Mouse (Mus musculus): Measurements from ENCODE around the gene Il27ra. TPM values are rescaled to one million over a fixed set of nuclear protein-coding genes. Genes with fewer than 3 reads are reported as not detected.

Il27ra gene
- 0.72 and 1.1 TPM in 2 replicates for polyA plus RNA-seq (2015; fragmentation: Nextera tagmentation; extraction: Ambion mirVana)

DNA sequence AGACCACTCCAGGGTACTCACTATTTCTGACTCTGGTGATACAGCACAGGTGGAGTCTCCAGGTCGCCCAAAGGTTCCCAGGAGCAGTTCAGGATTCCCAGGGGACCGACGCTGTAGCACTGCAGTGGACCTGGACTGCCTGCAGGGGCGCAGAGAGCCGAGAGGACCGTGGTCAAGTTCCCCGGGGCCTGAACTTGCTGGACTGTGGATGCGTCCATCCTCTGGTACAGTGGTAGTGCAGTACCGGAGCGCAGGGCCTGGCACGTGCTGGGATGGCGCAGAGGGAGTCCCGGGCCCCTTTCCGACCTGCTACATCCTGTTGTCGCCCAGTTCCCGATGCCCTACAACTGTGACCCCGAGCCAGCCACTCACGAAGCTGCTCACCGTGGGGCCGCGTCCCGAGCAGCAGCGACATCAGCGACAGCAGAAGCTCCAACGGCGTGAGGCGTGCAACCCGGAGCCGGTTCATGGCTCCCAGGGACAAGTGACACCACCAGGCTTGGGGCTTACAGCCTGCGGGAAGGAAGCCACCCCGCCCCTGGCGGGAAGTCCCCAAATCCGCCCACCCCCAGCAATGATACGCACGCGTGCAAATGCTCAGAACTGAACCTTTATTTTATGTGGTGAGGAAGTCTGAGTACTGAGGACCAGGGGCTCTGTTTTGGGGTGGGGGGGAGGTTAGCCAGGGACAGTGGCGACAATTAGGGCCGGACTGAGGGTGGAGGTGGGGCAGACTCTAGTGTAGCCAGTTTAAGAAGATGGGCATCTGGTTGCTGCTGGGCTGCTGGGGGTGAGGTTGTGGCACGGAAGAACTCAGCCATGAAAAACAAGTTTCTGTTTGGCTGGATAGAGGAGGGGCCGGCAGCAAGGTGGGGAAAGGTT is at the start of gene Il27ra:
Gene Il27ra (minus strand): TSS at position 524 of the 882 bp plus-strand sequence.
- peaks cover 12% of the 10 kb centered on the region; the same call in 1 of the 2 replicates for H3K4me1 ChIP-seq (replicated peaks)
- H3K27ac ChIP-seq: no peak within 1 kb of the TSS
- whole genome bisulfite sequencing (ENCODE audit: insufficient replicate concordance): 3% methylated on average over 40 of the region's 40 CpGs

DNA sequence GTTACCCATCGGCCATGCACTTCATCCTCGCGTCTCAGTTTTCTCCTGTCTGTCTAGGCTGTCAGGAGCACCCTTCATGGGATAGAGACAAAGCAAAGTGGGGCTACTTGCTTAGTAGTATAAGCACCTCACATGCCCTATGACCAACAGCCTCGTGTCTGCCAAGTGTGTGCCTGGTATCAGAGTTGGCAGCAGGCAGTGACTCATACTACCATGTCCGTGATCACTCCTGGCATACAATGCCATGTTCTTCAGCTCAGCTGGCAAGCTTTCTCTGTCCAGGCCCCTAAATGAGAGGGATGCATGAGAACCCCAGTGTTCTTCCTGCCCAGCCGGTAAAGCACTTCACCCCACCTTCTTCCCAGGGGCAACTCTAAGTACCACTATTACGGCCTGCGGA is 48.2 kb upstream of the Il27ra start:
- Histone ChIP-seq H3K27me3 (no peaks in the 10 kb centered on the region), H3K27ac (no peak overlapping the region), H3K9ac (no peak overlapping the region), H3K4me3 (replicated peaks) (no peak overlapping the region), H3K4me2 (no peak overlapping the region), H3K9me3 (replicated peaks) (no peaks in the 10 kb centered on the region), H3K36me3 (peaks cover 64% of the 10 kb centered on the region), H3K4me1 (replicated peaks) (no peaks in the 10 kb centered on the region)
- ATAC-seq (ENCODE audit: low read depth) (no peak), DNase-seq (no peak)
- WGBS (ENCODE audit: insufficient replicate concordance): 83% methylated on average over 8 of the region's 8 CpGs

More for the DNA sequence above, at the start of gene Il27ra:
- Histone ChIP-seq H3K9ac (peak within 1 kb of the TSS; percentile 35; the same call in 1 of the 2 replicates), H3K36me3 (no peaks in the 10 kb centered on the region), H3K4me2 (peak within 1 kb of the TSS; percentile 57), H3K4me3 (replicated peaks) (peak within 1 kb of the TSS; percentile 42), H3K9me3 (replicated peaks) (no peaks in the 10 kb centered on the region), H3K27me3 (peaks cover 71% of the 10 kb centered on the region)
- DNase-seq (no peak), ATAC-seq (ENCODE audit: low read depth) (peak; percentile 65; the same call in 1 of the 2 replicates)

DNA sequence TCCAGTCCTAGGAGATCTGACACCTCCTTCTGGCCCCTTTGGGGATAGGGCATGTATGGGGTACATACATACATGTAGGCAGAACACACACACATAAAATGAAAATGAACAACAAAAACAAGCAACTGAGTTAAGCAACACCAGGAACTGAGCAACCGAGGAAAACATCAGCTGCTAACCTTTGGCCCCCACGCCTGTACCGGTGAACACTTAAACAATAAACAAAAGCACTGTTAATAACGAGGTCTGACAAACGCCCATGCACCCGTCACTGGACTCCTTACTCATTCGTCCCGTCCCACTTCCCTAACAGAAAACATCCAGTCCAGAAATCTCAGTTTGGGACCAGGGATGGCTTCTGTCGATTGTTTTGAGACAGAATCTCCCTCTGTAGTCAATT is 46.9 kb upstream of the Il27ra start:
- ATAC-seq (ENCODE audit: low read depth) (no peak), DNase-seq (no peak)
- Histone ChIP-seq H3K4me2 (no peak overlapping the region), H3K27me3 (no peaks in the 10 kb centered on the region), H3K36me3 (peaks cover 59% of the 10 kb centered on the region), H3K9me3 (replicated peaks) (no peaks in the 10 kb centered on the region), H3K27ac (no peak overlapping the region), H3K4me1 (replicated peaks) (peaks cover 4% of the 10 kb centered on the region; the same call in 1 of the 2 replicates), H3K9ac (no peak overlapping the region), H3K4me3 (replicated peaks) (no peak overlapping the region)
- whole genome bisulfite sequencing (ENCODE audit: insufficient replicate concordance): 73% methylated on average over 9 of the region's 9 CpGs

DNA sequence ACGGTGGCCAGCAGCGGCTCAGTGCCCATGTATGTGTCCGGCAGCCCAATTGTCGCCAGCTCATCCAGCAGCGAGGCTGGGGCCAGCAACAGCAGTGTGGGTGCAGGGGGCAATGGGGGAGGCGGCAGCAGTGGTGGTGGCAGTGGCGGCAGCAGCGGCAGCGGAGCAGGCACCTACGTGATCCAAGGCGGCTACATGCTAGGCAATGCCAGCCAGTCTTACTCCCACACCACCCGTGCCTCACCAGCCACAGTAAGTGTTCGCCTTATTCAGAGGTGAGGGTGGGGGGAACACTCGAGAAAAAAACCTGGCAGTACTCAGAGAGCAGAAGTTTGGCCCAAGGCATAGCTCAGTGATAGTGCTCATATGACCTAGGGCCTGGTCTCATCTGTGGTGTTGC is 45.4 kb upstream of the Il27ra start:
- Histone ChIP-seq H3K4me3 (replicated peaks) (no peak overlapping the region), H3K4me1 (replicated peaks) (peaks cover 6% of the 10 kb centered on the region; the same call in 1 of the 2 replicates), H3K27ac (no peak overlapping the region), H3K4me2 (no peak overlapping the region), H3K27me3 (no peaks in the 10 kb centered on the region), H3K36me3 (peaks cover 63% of the 10 kb centered on the region), H3K9ac (no peak overlapping the region), H3K9me3 (replicated peaks) (no peaks in the 10 kb centered on the region)
- DNase-seq (no peak), ATAC-seq (ENCODE audit: low read depth) (no peak)
- 91% methylated on average over 14 of the region's 14 CpGs for WGBS (ENCODE audit: insufficient replicate concordance)

DNA sequence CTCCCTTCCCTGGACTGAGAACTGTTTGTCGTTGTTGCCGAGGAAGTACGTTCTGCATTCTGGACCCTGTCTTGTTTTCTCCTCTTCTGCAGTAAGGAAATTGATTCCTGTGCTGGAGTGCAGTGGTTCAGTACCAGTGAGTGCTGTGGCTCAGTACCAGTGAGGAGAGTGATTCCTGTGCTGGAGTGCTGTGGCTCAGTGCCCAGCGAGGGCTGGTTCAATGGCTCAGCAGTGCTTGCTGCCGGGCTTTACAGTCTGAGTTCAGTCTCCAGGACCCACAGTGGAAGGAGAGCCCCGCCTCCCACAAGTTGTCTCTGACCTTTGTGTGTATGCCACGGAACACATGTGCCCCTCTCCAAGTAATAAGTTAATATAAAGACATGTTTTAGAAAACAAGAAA is 44.8 kb upstream of the Il27ra start:
- H3K9ac ChIP-seq: no peak overlapping the region
- no peak overlapping the region for H3K4me2 ChIP-seq
- H3K27ac ChIP-seq: no peak overlapping the region
- H3K4me1 ChIP-seq (replicated peaks): peaks cover 8% of the 10 kb centered on the region; the same call in 1 of the 2 replicates
- 80% methylated on average over 7 of the region's 7 CpGs for WGBS (ENCODE audit: insufficient replicate concordance)
- no peak for DNase-seq
- ATAC-seq (ENCODE audit: low read depth): no peak
- H3K4me3 ChIP-seq (replicated peaks): no peak overlapping the region
- no peaks in the 10 kb centered on the region for H3K27me3 ChIP-seq
- no peaks in the 10 kb centered on the region for H3K9me3 ChIP-seq (replicated peaks)
- H3K36me3 ChIP-seq: peaks cover 63% of the 10 kb centered on the region

DNA sequence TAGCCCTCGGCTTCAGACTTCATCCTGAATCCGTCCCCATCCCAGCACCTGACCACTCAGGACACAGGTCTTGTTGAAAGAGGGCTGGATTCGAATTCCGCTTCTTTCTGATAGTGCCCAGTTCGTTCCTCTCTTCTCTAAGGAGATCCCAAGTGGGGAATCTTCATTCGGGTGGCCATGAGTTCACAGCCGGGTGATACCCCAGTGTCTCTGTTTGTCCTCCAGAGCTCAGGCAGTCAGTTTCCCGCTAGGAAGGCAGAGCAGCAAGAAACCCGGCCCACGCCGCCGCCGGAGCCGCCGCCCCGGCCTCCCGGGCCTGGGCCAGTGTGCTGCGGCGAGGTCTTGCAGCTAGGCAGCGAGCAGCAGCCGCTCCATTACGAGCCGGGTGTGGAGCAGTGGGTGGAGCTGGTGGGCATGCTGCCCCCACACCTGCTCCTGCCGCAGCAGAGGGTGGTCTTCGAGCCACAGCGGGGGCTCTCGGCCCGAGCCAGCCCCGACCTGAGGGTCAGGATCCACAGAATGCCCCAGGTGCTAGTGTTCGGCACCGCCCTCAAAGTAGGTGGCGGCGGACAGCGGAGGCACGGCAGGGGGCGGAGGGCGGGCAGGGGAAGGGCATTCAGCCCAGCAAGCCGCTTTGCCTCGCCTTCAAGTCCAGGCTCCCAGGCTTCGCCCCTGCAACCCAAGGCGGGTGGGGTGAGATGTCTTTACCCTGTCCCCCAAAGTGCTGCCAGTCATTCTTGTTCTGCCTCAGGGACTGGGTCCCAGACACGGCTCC is 42.1 kb upstream of the Il27ra start:
- Histone ChIP-seq H3K4me2 (peak overlapping the region; percentile 14; the same call in 1 of the 2 replicates), H3K4me3 (replicated peaks) (no peak overlapping the region)
- WGBS (ENCODE audit: insufficient replicate concordance): 78% methylated on average over 42 of the region's 42 CpGs

DNA sequence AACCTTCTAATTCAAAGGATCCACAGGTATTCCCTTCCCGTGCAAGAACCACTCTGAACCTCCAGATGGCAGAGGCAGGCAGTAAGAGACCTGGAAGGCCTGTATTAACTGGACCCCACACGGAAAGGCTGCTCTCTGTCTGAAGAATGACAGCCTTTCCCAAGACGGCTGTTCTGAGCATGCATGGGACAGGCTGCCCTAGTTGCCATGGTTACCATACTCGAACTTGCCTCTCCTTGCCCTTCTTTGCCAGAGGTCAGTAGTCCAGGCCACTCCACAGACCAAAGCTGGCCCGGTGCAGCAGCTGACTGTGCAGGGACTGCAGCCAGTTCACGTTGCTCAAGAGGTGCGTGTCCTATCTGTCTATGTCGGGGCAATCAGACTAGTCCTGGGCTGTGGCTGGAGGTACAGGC is 41.4 kb upstream of the Il27ra start:
- H3K27ac ChIP-seq: no peak overlapping the region
- peak; percentile 39 for ATAC-seq (ENCODE audit: low read depth)
- H3K27me3 ChIP-seq: no peaks in the 10 kb centered on the region
- peaks cover 9% of the 10 kb centered on the region; the same call in 1 of the 2 replicates for H3K4me1 ChIP-seq (replicated peaks)
- H3K36me3 ChIP-seq: peaks cover 66% of the 10 kb centered on the region
- no peaks in the 10 kb centered on the region for H3K9me3 ChIP-seq (replicated peaks)
- no peak overlapping the region for H3K9ac ChIP-seq
- H3K4me2 ChIP-seq: no peak overlapping the region
- DNase-seq: no peak
- WGBS (ENCODE audit: insufficient replicate concordance): 72% methylated on average over 8 of the region's 8 CpGs
- H3K4me3 ChIP-seq (replicated peaks): no peak overlapping the region

More for the DNA sequence above, 42.1 kb upstream of the Il27ra start:
- Histone ChIP-seq H3K27me3 (no peaks in the 10 kb centered on the region), H3K27ac (no peak overlapping the region), H3K9me3 (replicated peaks) (no peaks in the 10 kb centered on the region), H3K36me3 (peaks cover 66% of the 10 kb centered on the region), H3K4me1 (replicated peaks) (peaks cover 9% of the 10 kb centered on the region; the same call in 1 of the 2 replicates), H3K9ac (no peak overlapping the region)
- no peak for DNase-seq
- no peak for ATAC-seq (ENCODE audit: low read depth)

DNA sequence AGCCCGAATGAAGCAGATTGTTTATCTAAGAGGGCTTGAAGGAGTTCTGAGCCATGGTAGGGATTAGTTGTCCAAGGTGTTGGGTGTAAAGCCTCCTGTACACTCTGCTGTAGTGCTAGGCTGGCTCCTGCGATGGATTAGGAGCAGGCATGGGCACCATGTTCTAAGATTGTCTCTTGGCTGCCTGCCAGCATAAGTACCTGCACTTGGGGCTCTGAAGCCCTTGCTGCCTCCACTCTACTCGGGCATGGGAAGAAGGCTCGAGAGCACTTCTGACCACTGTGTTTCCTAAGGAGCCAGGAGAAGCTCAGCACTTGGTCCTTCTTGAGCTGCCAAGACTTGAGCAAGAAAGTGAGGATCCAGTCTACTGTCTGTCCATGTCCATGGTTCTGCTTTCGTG is 36.8 kb upstream of the Il27ra start:
- H3K4me3 ChIP-seq (replicated peaks): no peak overlapping the region
- no peak for ATAC-seq (ENCODE audit: low read depth)
- no peaks in the 10 kb centered on the region for H3K27me3 ChIP-seq
- no peak for DNase-seq
- peaks cover 49% of the 10 kb centered on the region for H3K36me3 ChIP-seq
- no peak overlapping the region for H3K9ac ChIP-seq
- WGBS (ENCODE audit: insufficient replicate concordance): 69% methylated on average over 5 of the region's 5 CpGs
- no peak overlapping the region for H3K4me2 ChIP-seq
- no peak overlapping the region for H3K27ac ChIP-seq
- H3K9me3 ChIP-seq (replicated peaks): no peaks in the 10 kb centered on the region
- peaks cover 8% of the 10 kb centered on the region; the same call in 1 of the 2 replicates for H3K4me1 ChIP-seq (replicated peaks)

DNA sequence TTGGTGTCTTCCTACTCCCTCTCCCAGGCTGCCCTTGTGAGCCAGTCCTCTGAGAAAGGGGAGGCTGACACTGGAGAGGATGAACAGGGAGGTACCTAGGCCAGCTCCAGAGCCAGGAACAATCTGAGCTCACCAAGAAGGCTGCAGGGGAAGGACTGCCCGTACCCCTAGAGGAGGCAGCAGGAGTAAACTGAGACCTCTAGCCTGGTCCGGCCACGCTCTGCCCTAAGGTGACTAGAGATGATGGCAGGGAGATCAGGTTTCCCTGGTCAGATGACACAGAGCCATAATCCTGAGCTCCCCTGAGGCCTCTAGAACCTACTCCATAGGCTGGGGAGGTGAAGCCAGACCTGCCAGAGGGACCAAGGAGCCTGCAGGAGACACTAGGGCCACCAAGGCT is 34.5 kb upstream of the Il27ra start:
- no peak overlapping the region for H3K27ac ChIP-seq
- H3K9me3 ChIP-seq (replicated peaks): no peaks in the 10 kb centered on the region
- H3K9ac ChIP-seq: no peak overlapping the region
- H3K4me1 ChIP-seq (replicated peaks): peaks cover 12% of the 10 kb centered on the region
- no peak for ATAC-seq (ENCODE audit: low read depth)
- H3K36me3 ChIP-seq: peaks cover 26% of the 10 kb centered on the region
- DNase-seq: no peak
- H3K27me3 ChIP-seq: no peaks in the 10 kb centered on the region
- H3K4me3 ChIP-seq (replicated peaks): no peak overlapping the region
- H3K4me2 ChIP-seq: no peak overlapping the region
- 87% methylated on average over 3 of the region's 3 CpGs for WGBS (ENCODE audit: insufficient replicate concordance)

DNA sequence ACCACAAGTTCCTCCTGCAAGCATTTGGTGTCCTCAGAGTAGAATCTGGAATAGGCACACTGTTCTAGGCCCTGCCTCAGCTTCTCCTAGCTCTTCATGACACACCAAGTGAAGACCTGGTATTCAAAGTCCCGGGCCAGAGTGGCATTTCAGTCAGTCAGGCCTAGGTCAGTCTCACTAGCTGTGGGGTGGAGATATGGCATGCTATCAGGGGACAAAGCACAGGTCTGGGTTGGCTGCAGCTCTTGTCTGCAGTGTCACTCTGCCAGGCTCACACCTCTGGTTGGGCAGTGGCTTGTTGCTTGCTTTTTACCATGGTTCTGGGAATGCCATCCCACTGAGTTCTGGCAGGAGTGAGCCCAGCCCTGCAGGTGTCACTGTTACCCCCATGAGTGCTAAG is 34.0 kb upstream of the Il27ra start:
- Histone ChIP-seq H3K9ac (no peak overlapping the region), H3K4me1 (replicated peaks) (peaks cover 15% of the 10 kb centered on the region), H3K27me3 (no peaks in the 10 kb centered on the region), H3K9me3 (replicated peaks) (no peaks in the 10 kb centered on the region), H3K36me3 (peaks cover 24% of the 10 kb centered on the region), H3K4me3 (replicated peaks) (no peak overlapping the region), H3K27ac (no peak overlapping the region), H3K4me2 (no peak overlapping the region)
- no peak for DNase-seq
- ATAC-seq (ENCODE audit: low read depth): no peak
- WGBS (ENCODE audit: insufficient replicate concordance): 36% methylated on average over 1 of the region's 1 CpGs

DNA sequence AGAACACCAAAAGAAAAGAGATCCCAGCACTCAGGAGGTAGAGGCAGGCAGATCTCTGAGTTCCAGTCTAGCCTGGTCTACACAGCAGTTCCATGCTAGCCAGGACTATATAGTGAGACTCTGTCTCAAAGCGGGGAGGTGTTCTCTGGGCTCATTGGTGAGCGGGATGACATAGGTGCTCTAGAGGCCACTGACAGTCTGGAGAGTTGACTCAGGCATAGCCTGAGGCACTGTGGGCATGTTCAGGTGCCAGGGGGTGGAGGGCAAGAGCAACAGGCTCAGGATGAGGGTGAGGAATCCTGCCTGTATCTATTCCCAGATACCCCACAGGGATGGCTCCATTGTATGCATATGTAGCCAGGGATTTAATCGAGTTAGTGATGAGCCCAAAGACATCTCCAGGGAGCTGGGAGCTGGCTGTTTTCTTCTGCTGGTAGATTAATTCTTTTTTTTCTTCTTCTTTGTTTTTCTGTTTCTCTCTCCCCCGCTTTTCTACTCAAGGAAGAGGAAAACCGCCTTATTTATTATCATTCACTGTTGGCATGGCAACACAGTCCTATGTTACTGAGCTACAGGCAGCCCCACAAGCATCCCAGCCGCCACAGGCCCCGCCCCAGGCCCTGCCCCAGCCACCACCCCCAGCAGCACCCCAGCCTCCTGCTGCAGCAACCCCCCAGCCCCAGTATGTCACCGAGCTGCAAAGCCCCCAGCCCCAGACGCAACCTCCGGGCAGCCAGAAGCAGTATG is 31.0 kb upstream of the Il27ra start:
- DNase-seq: no peak
- no peak for ATAC-seq (ENCODE audit: low read depth)

More for the DNA sequence above, 31.0 kb upstream of the Il27ra start:
- Histone ChIP-seq H3K9ac (no peak overlapping the region), H3K9me3 (replicated peaks) (no peaks in the 10 kb centered on the region), H3K27ac (no peak overlapping the region), H3K36me3 (peaks cover 3% of the 10 kb centered on the region; the same call in 1 of the 2 replicates), H3K4me1 (replicated peaks) (peaks cover 45% of the 10 kb centered on the region), H3K4me2 (no peak overlapping the region), H3K4me3 (replicated peaks) (no peak overlapping the region), H3K27me3 (no peaks in the 10 kb centered on the region)
- WGBS (ENCODE audit: insufficient replicate concordance): 59% methylated on average over 10 of the region's 10 CpGs
